Mouse (Mus musculus) kidney, embryonic 15.5 days (tissue): Measurements from ENCODE around the gene Psmc3ip. TPM values are rescaled to one million over a fixed set of nuclear protein-coding genes. Genes with fewer than 3 reads are reported as not detected.

Experiments
- ATAC-seq: fragments of 200-750 bp; cut with Nextera tagmentation; replicated peaks from 2 replicates; pipeline ENCODE4 v1.8.0; 2017; ENCODE audit warnings: moderate TSS enrichment; ENCODE audit not compliant: low FRiP score
- H3K27ac ChIP-seq: fragments of 300-500 bp; sonication (generic); 2 replicates; pipeline ENCODE4 v1.5.1; 2015; ENCODE audit warnings: mild to moderate bottlenecking, inconsistent platforms
- H3K27me3 ChIP-seq: fragments of 300-500 bp; sonication (generic); 2 replicates; pipeline ENCODE4 v1.6.1; 2015; ENCODE audit warnings: inconsistent platforms
- H3K36me3 ChIP-seq: fragments of 300-500 bp; sonication (generic); 2 replicates; pipeline ENCODE4 v1.6.1; 2015; ENCODE audit warnings: inconsistent platforms
- H3K4me1 ChIP-seq: fragments of 300-500 bp; sonication (generic); 2 replicates; pipeline ENCODE4 v1.6.1; 2015; ENCODE audit warnings: inconsistent platforms
- H3K4me2 ChIP-seq: fragments of 300-500 bp; sonication (generic); 2 replicates; pipeline ENCODE4 v1.6.1; 2015; ENCODE audit warnings: moderate library complexity, mild to moderate bottlenecking, inconsistent platforms
- H3K4me3 ChIP-seq: fragments of 300-500 bp; sonication (generic); replicated peaks from 2 replicates; pipeline ENCODE4 v1.5.1; 2015; ENCODE audit warnings: mild to moderate bottlenecking, inconsistent platforms
- H3K9ac ChIP-seq: fragments of 300-500 bp; sonication (generic); 2 replicates; pipeline ENCODE4 v1.6.1; 2015; ENCODE audit warnings: mild to moderate bottlenecking, inconsistent platforms
- H3K9me3 ChIP-seq: fragments of 300-500 bp; sonication (generic); replicated peaks from 2 replicates; pipeline ENCODE4 v1.6.1; 2016; ENCODE audit warnings: inconsistent platforms
- WGBS: fragments of 180-500 bp; shearing (Covaris S2); methylation state at CpG from one replicate; pipeline ENCODE4 v1.1.7; 2015; ENCODE audit warnings: mixed read lengths; 5-methylcytosine and 5-hydroxymethylcytosine counted together
- polyA plus RNA-seq: library from polyadenylated mRNA; unstranded; fragments of >200 nt; fragmentation: Nextera tagmentation; extraction: Ambion mirVana; gene quantifications from 2 replicates; pipeline ENCODE4 v1.2.1, GENCODE M21; 2015

Gene Psmc3ip
- polyA plus RNA-seq, result 37.3 and 38.0 TPM in 2 replicates

GRCm38 (mm10) chr11:101095314-101096024 lies at the start of gene Psmc3ip:
TSS of gene Psmc3ip (minus strand) at chr11:101095436.
- H3K4me2 ChIP-seq, result peak within 1 kb of the TSS; percentile 92
- H3K4me3 ChIP-seq, result peak within 1 kb of the TSS; percentile 80
- peaks cover 17% of the 10 kb centered on the region for H3K4me1 ChIP-seq
- under 1% methylated on average over 43 of the region's 43 CpGs for WGBS
- H3K9me3 ChIP-seq, result no peaks in the 10 kb centered on the region
- peaks cover 71% of the 10 kb centered on the region for H3K36me3 ChIP-seq
- H3K27me3 ChIP-seq, result no peaks in the 10 kb centered on the region
- peak within 1 kb of the TSS; percentile 70 for H3K9ac ChIP-seq
- peak; percentile 96 for ATAC-seq
- H3K27ac ChIP-seq, result peak within 1 kb of the TSS; percentile 95

DNA sequence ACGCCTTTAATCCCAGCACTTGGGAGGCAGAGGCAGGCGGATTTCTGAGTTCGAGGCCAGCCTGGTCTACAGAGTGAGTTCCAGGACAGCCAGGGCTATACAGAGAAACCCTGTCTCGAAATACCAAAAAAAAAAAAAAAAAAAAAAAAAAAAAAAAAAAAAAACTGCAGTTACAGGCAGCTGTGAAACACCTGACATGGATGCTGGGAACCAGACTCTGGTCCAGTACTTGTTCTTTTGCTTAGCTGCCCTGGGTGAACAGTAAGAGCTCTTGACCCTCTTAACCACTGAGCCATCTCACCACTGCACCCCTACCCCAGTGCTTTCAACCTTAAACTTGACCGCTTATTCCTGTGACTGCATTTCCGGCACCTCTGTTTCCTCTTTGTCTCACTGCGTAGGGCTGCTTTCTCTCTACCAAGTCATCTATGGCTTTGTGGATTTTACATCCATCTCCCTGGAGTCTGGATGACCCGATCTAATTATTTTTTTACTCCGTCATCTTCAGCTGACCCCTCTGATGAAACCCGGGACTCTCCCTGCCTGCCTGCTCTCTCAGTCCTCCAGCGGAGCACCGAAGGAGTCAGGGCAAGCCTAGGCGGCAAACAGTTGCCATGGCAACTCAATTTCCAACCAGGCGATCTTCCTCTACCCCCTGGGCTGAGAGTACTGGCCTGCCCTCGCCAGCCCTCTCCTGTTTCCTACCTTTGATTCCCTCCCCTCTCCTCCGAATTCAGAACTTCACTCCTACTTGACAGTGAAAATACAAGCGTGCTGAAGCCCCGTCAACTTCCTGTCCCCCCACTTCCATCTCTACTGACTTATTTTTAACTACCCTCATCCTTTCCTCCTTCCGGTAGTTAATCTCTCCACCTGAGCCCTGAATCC lies 48.3 kb upstream of the Psmc3ip start:
- Histone ChIP-seq H3K4me2 (peak overlapping the region; percentile 67), H3K27me3 (0 out of 2 replicates have a peak, but pooled peaks cover 2% of the 10 kb centered on the region), H3K9me3 (no peaks in the 10 kb centered on the region), H3K4me1 (peaks cover 39% of the 10 kb centered on the region), H3K9ac (peak overlapping the region; percentile 16; the same call in 1 of the 2 replicates), H3K27ac (peak overlapping the region; percentile 68), H3K36me3 (no peaks in the 10 kb centered on the region), H3K4me3 (peak overlapping the region; percentile 37)
- ATAC-seq, result 0 out of 2 replicates have a peak, but pooled peaks have one; percentile 61
- 19% methylated on average over 18 of the region's 19 CpGs for WGBS

GRCm38 (mm10) chr11:101142215-101142967 lies 47.2 kb upstream of the Psmc3ip start:
- H3K9ac ChIP-seq, result no peak overlapping the region
- H3K4me3 ChIP-seq, result no peak overlapping the region
- no peak overlapping the region for H3K27ac ChIP-seq
- no peaks in the 10 kb centered on the region for H3K9me3 ChIP-seq
- ATAC-seq, result no peak
- H3K36me3 ChIP-seq, result no peaks in the 10 kb centered on the region
- 0 out of 2 replicates have a peak, but pooled peaks cover 2% of the 10 kb centered on the region for H3K27me3 ChIP-seq
- 85% methylated on average over 10 of the region's 10 CpGs for WGBS
- H3K4me2 ChIP-seq, result no peak overlapping the region
- peaks cover 35% of the 10 kb centered on the region for H3K4me1 ChIP-seq

GRCm38 (mm10) chr11:101141088-101141487 lies 45.9 kb upstream of the Psmc3ip start:
- Histone ChIP-seq H3K4me1 (peaks cover 35% of the 10 kb centered on the region), H3K36me3 (no peaks in the 10 kb centered on the region), H3K27ac (no peak overlapping the region), H3K27me3 (0 out of 2 replicates have a peak, but pooled peaks cover 2% of the 10 kb centered on the region), H3K4me2 (no peak overlapping the region), H3K4me3 (no peak overlapping the region), H3K9me3 (no peaks in the 10 kb centered on the region), H3K9ac (no peak overlapping the region)
- ATAC-seq, result no peak
- WGBS, result 85% methylated on average over 8 of the region's 8 CpGs

DNA sequence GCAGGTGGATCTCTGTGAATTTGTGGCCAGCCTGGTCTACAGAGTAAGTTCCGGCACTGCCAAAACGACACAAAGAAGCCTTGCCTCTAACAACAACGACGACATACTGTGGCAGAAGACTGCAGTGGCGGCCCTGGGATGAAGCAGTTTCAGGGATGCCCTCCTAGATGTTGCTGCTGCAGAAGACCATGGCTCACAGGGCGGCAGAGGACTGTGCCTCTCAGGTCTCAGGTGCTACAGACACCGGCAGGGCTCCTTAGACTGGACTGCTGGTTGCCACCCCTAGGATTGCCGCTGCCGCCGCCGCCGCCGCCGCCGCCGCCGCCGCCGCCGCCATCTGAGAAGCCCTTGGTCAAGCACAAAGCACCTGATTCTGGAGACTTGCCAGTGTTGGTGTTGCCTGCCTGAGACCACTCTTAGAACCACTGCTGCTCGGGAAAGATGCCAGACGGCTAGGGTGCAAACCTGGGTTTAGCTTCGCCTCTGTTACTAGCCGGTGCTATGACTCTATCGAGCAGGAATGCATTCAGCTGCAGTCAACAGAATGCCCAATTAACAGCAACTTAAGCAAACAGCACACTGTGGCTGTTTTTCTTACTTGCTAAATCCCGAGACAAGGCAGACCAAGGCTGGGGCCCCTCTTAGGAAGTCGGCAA lies 45.1 kb upstream of the Psmc3ip start:
- Histone ChIP-seq H3K36me3 (no peaks in the 10 kb centered on the region), H3K4me3 (peak overlapping the region; percentile 26), H3K9ac (0 out of 2 replicates have a peak overlapping the region, but pooled peaks have one; percentile 11), H3K27me3 (0 out of 2 replicates have a peak, but pooled peaks cover 2% of the 10 kb centered on the region), H3K4me2 (peak overlapping the region; percentile 59), H3K27ac (0 out of 2 replicates have a peak overlapping the region, but pooled peaks have one; percentile 37), H3K9me3 (no peaks in the 10 kb centered on the region), H3K4me1 (peaks cover 35% of the 10 kb centered on the region)
- no peak for ATAC-seq
- 38% methylated on average over 27 of the region's 27 CpGs for WGBS

- H3K9me3 ChIP-seq, result no peaks in the 10 kb centered on the region
- H3K4me2 ChIP-seq, result peak overlapping the region; percentile 58
- ATAC-seq, result peak; percentile 67
- WGBS, result 12% methylated on average over 15 of the region's 15 CpGs
- H3K4me1 ChIP-seq, result peaks cover 34% of the 10 kb centered on the region
- H3K9ac ChIP-seq, result 0 out of 2 replicates have a peak overlapping the region, but pooled peaks have one; percentile 21
- peak overlapping the region; percentile 25 for H3K4me3 ChIP-seq
- 0 out of 2 replicates have a peak, but pooled peaks cover 2% of the 10 kb centered on the region for H3K27me3 ChIP-seq
- peak overlapping the region; percentile 71 for H3K27ac ChIP-seq
- H3K36me3 ChIP-seq, result no peaks in the 10 kb centered on the region
Observed at GRCm38 (mm10) chr11:101138536-101139181, 43.4 kb upstream of the Psmc3ip start.

- H3K27ac ChIP-seq, result peak overlapping the region; percentile 10; the same call in 1 of the 2 replicates
- H3K4me3 ChIP-seq, result no peak overlapping the region
- no peak for ATAC-seq
- H3K9ac ChIP-seq, result no peak overlapping the region
- 81% methylated on average over 7 of the region's 7 CpGs for WGBS
- no peak overlapping the region for H3K4me2 ChIP-seq
- no peaks in the 10 kb centered on the region for H3K9me3 ChIP-seq
- no peaks in the 10 kb centered on the region for H3K36me3 ChIP-seq
- H3K27me3 ChIP-seq, result 0 out of 2 replicates have a peak, but pooled peaks cover 2% of the 10 kb centered on the region
- H3K4me1 ChIP-seq, result peaks cover 31% of the 10 kb centered on the region
Observed at GRCm38 (mm10) chr11:101137000-101137399, 41.8 kb upstream of the Psmc3ip start.

- H3K9me3 ChIP-seq, result no peaks in the 10 kb centered on the region; the same call in 1 of the 2 replicates
- H3K9ac ChIP-seq, result no peak overlapping the region
- H3K27ac ChIP-seq, result no peak overlapping the region
- 57% methylated on average over 13 of the region's 13 CpGs for WGBS
- H3K36me3 ChIP-seq, result no peaks in the 10 kb centered on the region
- H3K4me1 ChIP-seq, result peaks cover 20% of the 10 kb centered on the region
- no peaks in the 10 kb centered on the region for H3K27me3 ChIP-seq
- no peak for ATAC-seq
- H3K4me2 ChIP-seq, result no peak overlapping the region
- no peak overlapping the region for H3K4me3 ChIP-seq
Observed at GRCm38 (mm10) chr11:101134217-101134865, 39.1 kb upstream of the Psmc3ip start.

- H3K4me3 ChIP-seq, result no peak overlapping the region
- H3K36me3 ChIP-seq, result no peaks in the 10 kb centered on the region
- no peak for ATAC-seq
Observed at GRCm38 (mm10) chr11:101133037-101133436, 37.8 kb upstream of the Psmc3ip start.

DNA sequence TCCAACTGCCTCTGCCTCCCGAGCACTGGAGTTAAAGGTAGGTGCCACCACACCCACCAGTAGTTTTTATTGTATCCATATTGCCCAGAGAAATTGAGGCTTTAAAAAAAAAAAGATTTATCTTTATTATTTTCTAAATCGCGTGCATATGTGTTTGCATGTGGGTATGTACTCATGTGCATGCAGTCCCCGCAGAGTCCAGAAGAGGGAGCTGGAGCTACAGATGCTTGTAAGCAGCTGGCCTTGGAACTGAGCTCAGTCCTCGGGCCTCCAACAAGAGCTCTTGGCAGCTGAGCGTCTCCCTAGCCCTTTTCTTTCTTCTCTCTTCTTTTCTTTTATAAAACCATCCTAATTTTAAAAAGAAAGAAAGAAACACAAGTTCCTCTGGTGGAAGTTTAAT lies 36.5 kb upstream of the Psmc3ip start:
- H3K4me1 ChIP-seq, result peaks cover 9% of the 10 kb centered on the region
- H3K27me3 ChIP-seq, result no peaks in the 10 kb centered on the region
- no peak overlapping the region for H3K4me2 ChIP-seq
- no peak for ATAC-seq
- H3K9ac ChIP-seq, result no peak overlapping the region
- H3K9me3 ChIP-seq, result no peaks in the 10 kb centered on the region; the same call in 1 of the 2 replicates
- H3K36me3 ChIP-seq, result peaks cover 3% of the 10 kb centered on the region
- H3K27ac ChIP-seq, result no peak overlapping the region
- 89% methylated on average over 6 of the region's 6 CpGs for WGBS
- H3K4me3 ChIP-seq, result no peak overlapping the region

More at GRCm38 (mm10) chr11:101133037-101133436, 37.8 kb upstream of the Psmc3ip start:
- H3K27ac ChIP-seq, result 0 out of 2 replicates have a peak overlapping the region, but pooled peaks have one; percentile 5
- H3K4me2 ChIP-seq, result no peak overlapping the region
- peaks cover 9% of the 10 kb centered on the region for H3K4me1 ChIP-seq
- no peaks in the 10 kb centered on the region for H3K27me3 ChIP-seq
- H3K9me3 ChIP-seq, result no peaks in the 10 kb centered on the region; the same call in 1 of the 2 replicates
- WGBS, result 52% methylated on average over 12 of the region's 12 CpGs
- no peak overlapping the region for H3K9ac ChIP-seq
